Comparison of ENCODE assay signal across 8 mouse cellular contexts in genomic region chr7:139467177-139467895, GRCm38 (mm10).
A peak's percentile ranks its signal among the peaks of the same experiment; 100 is the strongest.
DNase-seq lines count a peak whose midpoint lies in the region; ATAC-seq lines count a peak whose summit lies in the region.

No protein-coding gene starts in this region.

- 46% methylated on average over 10 of the region's 10 CpGs for WGBS in heart, embryonic 12.5 days
- 73% methylated on average over 10 of the region's 10 CpGs for WGBS in embryonic facial prominence, embryonic 13.5 days
- 55% methylated on average over 10 of the region's 10 CpGs for WGBS in liver, embryonic 11.5 days

- intact Hi-C loops in left cerebral cortex, postnatal 4 days (cut with DNase I), result no loop called here

- H3K27ac ChIP-seq in heart, embryonic 12.5 days (ENCODE audit: poor library complexity, severe bottlenecking), result peak overlapping the region; percentile 100
- H3K27ac ChIP-seq in embryonic facial prominence, embryonic 13.5 days, result 0 out of 2 replicates have a peak overlapping the region, but pooled peaks have one; percentile 5
- H3K27ac ChIP-seq in liver, embryonic 11.5 days (ENCODE audit: low read depth, low read length), result peak overlapping the region; percentile 69

- no peaks in the 10 kb centered on the region for H3K27me3 ChIP-seq in heart, embryonic 12.5 days (replicated peaks)
- no peaks in the 10 kb centered on the region for H3K27me3 ChIP-seq in embryonic facial prominence, embryonic 13.5 days
- no peaks in the 10 kb centered on the region for H3K27me3 ChIP-seq in liver, embryonic 11.5 days (replicated peaks; ENCODE audit: control insufficient read depth, insufficient read depth, low read length)

- H3K9me3 ChIP-seq in heart, embryonic 12.5 days (replicated peaks), result no peaks in the 10 kb centered on the region
- no peaks in the 10 kb centered on the region for H3K9me3 ChIP-seq in embryonic facial prominence, embryonic 13.5 days
- H3K9me3 ChIP-seq in liver, embryonic 11.5 days (ENCODE audit: control insufficient read depth, low read length), result no peaks in the 10 kb centered on the region

- peak overlapping the region; percentile 18 for H3K4me2 ChIP-seq in heart, embryonic 12.5 days
- no peak overlapping the region for H3K4me2 ChIP-seq in embryonic facial prominence, embryonic 13.5 days
- H3K4me2 ChIP-seq in liver, embryonic 11.5 days, result no peak overlapping the region

- no peak for DNase-seq in heart, postnatal 4 days
- DNase-seq in adipocyte (ENCODE audit: low spot score), result peak; percentile 32
- peak; percentile 43 for DNase-seq in liver, embryonic 11.5 days (ENCODE audit: low spot score)
- DNase-seq in left cerebral cortex, postnatal 4 days, result no peak
- no peak for DNase-seq in layer of hippocampus, postnatal 10 days (ENCODE audit: low spot score in 2 of 2)
- no peak for DNase-seq in left cerebral cortex, adult 8-10 months (ENCODE audit: low spot score in 2 of 2)

- H3K4me1 ChIP-seq in heart, embryonic 12.5 days (replicated peaks), result peaks cover 79% of the 10 kb centered on the region
- H3K4me1 ChIP-seq in embryonic facial prominence, embryonic 13.5 days, result peaks cover 37% of the 10 kb centered on the region
- peaks cover 20% of the 10 kb centered on the region for H3K4me1 ChIP-seq in liver, embryonic 11.5 days (replicated peaks; ENCODE audit: control insufficient read depth, insufficient read depth, low read length)

- ATAC-seq in heart, embryonic 12.5 days (ENCODE audit: insufficient number of reproducible peaks, low FRiP score), result no peak; the same call in 1 of the 2 replicates
- no peak for ATAC-seq in embryonic facial prominence, embryonic 13.5 days (ENCODE audit: insufficient number of reproducible peaks, insufficient read depth, low FRiP score, low TSS enrichment, low read depth)
- ATAC-seq in liver, embryonic 11.5 days (replicated peaks; ENCODE audit: low FRiP score), result peak; percentile 50

- peak overlapping the region; percentile 69 for H3K9ac ChIP-seq in heart, embryonic 12.5 days
- H3K9ac ChIP-seq in embryonic facial prominence, embryonic 13.5 days, result 0 out of 2 replicates have a peak overlapping the region, but pooled peaks have one; percentile 22
- H3K9ac ChIP-seq in liver, embryonic 11.5 days (ENCODE audit: low read depth, low read length), result no peak overlapping the region

- H3K4me3 ChIP-seq in heart, embryonic 12.5 days, result no peak overlapping the region
- no peak overlapping the region for H3K4me3 ChIP-seq in embryonic facial prominence, embryonic 13.5 days
- H3K4me3 ChIP-seq in liver, embryonic 11.5 days (ENCODE audit: low read depth, low read length), result no peak overlapping the region

- H3K36me3 ChIP-seq in heart, embryonic 12.5 days, result no peaks in the 10 kb centered on the region
- H3K36me3 ChIP-seq in embryonic facial prominence, embryonic 13.5 days, result no peaks in the 10 kb centered on the region
- no peaks in the 10 kb centered on the region for H3K36me3 ChIP-seq in liver, embryonic 11.5 days (ENCODE audit: control insufficient read depth, insufficient read depth, low read length)

Comparison
In these comparisons a context has a peak if more than half of its experiments do, and no peak if none do; other contexts are left out.
1. H3K27ac ChIP-seq: peak in every context shown above with its lines; median percentile 100 in heart, embryonic 12.5 days; 69 in liver, embryonic 11.5 days; 5 in embryonic facial prominence, embryonic 13.5 days.
2. DNase-seq: peak in adipocyte (single experiment) and liver, embryonic 11.5 days (single experiment); none in heart, postnatal 4 days (single experiment), left cerebral cortex, postnatal 4 days (single experiment), layer of hippocampus, postnatal 10 days (0 of 2) and left cerebral cortex, adult 8-10 months (0 of 2).